Mouse (Mus musculus) cerebellum, adult 11 months (tissue): ENCODE measurements around the gene Abcb9.

Source experiments
- DNase-seq: peaks from one replicate; pipeline ENCODE4 v3.0.0; 2022

Abcb9 gene

DNA sequence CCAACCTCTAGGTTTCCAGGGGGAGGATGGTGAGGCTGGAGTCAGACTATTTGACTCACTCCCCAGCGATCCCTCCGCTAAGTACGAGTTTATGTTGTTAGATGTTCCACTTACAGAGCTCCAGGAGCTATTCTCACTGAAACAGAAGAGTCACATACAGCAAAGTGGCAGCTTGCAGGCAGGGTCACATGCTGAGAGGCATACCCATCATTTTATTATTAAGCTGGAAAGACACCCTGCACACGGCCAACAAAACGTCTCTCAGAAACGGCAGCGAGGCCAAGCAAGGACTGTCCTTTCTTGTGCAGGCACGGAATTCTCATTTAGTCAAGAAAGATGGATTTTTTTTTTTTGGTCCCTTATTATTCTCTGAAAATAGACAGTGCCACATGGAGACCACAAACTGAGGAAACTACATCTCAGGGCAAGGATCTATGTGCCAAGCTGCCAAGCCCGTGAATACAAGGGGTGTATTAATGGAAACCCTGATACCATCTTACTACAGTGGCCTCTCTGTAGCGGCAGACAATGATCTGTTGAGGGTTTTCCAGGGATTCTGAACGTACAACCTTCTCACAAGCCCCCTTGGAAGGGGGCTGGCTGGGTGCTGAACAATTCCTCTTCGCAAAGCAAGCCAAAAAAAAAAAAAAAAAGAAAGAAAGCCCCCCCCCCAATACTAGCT is 65.1 kb downstream of the Abcb9 start:
- DNase-seq: no peak

DNA sequence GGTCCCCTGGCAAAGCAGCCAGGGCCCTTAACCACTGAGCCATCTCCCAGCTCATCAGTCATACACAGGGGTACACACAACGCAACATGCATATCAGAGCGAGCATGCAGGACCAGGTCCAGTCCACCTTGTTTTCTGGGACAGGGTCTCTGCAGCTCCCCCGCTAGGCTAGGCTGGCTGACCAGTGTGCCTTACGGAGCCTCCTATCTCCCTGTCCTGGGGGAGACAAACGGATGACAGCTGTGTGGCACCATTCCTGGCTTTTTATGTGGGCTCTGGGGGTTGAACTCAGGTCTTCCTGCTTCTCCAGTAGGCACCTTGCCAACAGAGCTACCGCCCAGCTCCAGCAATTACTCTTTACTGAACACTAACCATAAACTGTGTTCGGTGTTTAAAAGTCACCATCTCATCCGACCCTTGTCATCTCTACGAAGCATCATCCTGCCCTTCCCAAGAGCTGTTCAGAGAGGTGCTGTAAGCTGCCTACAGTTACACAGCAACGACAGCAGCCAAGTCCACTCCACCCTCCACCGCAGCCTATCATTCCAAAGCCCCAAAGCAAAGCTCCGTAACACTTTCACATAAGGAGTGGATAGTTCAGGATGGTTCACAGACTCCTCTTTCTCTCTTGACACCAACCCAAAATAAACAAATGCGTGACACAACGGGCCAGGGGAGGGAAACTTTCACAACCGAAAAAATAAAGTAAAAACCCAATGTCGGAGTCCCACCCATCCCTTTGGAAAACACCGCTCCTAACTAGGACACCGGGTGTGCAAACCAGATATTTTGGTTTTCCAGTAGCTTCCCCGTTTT is 66.2 kb downstream of the Abcb9 start:
- DNase-seq: no peak

DNA sequence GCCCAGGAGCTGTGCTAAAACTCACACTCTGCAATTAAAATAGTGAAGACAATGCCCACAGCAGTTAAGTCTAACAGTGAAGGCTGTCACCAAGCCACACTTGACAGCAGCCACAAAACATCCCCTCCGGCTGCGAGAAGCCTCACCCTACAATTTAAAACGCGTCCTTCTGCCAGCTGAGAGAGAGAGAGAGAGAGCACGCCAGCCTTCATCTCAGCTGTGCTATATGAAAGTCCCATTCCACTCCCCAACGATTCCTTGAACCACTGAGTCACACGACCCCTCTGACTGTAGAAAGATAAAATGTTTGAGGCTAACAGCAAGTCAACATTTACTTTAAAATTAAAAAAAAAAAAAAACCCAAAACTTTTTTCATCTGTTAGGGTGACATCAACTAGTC is 66.9 kb downstream of the Abcb9 start:
- no peak for DNase-seq

DNA sequence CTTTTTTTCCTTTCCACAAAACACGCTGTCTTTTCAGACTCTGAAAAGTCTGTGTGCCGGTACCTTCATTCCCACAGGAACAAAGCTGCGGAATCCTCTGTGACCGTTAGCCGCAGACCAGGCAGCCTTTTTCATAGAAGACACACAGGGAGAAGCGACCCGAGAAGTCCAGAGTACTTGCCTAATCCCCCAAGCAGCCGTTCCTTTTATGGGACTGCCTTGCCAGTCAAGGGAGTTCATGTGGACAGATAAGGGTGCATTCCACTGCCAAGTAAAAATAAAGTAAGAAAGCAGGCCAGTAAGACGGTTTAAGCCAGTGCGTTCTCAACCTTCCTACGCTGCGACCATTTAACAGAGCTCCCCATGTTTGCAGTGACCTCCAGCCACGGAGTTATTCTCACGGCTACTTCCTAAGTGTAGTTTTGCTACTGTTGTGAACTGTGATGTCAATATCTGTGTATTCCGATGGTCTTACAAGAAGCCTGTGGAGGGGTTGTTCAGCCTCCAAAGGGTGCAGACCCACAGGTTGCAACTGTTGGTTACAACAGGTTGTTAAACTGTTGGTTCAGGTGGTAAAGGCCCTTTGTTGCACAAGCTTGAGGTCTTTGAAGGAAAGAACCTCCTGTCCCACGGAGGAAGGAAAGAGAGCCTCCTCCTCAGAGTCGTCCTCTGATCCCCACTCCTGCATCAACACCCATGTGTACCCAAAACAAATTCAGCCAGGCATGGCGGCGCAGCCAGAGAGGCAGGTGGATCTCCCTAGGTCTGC is 67.7 kb downstream of the Abcb9 start:
- DNase-seq: no peak

DNA sequence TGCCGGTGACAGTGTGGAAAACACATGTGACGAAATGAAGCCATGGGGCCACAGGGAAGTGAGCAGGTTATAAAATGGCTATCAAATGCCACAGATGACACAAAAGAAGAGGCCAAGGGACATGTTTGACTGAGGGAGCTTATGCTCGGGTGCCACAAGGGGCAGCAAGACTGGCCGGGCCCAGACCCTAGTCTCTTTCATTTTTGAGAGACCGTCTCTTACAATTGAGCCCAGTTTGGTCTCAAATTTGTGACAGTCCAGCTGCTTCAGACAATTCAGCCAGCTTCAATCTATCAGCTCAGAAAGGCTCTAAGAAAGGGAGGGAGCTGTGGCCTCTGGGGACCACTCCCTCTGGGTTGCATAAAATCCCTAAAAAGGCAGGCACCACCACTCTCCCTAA is 69.0 kb downstream of the Abcb9 start:
- no peak for DNase-seq

DNA sequence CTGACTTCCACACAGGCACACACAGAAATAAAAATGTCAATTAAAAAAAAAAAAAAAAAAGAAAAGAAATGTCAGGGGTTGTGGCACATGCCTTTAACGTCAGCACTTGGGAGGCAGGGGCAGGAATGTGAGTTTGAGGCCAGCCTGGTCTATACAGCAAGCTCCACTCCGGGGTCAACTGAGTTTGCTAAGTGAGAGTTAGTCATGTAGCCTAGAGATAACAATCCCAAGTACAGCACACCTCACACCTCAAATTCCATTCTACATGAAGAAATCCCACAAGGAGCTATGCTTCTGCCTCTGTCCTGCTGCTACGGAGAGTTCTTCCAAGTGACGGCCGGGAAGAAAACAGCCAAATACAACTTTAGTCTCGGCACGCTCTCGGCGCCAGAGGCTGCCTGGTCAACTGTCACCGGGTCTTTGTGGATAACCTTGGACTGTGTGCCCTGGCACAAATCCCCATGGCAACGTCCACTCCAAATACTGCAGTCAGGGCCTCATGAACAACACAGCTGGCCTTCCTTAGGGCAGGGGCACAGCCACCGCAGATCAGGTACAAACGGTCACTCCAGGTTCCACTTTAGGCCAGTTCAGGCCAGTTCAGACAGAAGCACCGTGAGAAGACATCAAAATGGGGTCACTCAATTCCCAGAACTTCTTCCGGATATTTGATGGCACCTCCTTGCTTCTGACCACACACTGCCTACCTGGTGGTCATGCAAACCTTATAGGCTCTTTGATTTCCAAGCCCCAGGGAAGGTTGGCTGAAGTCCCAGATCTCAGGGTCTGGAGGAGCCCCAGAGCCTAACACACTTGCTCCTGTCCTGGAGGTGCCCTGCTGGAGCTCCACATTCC is 69.8 kb downstream of the Abcb9 start:
- DNase-seq: no peak

DNA sequence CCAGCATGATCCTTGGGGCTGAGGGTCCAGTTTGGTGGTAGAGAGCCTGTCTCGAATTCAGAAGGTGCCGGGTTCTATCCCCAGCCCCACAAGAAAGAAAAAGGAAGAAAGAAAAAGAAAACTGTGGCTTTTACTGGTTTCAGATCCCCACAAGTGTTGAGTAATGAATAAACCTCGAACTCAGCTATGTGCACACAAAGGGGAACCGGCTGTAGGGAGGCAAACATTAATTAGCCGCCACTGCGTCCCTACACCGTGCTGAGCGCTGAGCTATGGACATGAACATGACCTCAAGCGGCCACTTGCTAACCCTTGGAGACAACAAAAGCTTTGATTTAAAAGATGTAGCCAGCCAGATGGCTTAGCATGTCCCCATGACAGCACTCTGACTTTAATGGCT is 70.5 kb downstream of the Abcb9 start:
- no peak for DNase-seq

DNA sequence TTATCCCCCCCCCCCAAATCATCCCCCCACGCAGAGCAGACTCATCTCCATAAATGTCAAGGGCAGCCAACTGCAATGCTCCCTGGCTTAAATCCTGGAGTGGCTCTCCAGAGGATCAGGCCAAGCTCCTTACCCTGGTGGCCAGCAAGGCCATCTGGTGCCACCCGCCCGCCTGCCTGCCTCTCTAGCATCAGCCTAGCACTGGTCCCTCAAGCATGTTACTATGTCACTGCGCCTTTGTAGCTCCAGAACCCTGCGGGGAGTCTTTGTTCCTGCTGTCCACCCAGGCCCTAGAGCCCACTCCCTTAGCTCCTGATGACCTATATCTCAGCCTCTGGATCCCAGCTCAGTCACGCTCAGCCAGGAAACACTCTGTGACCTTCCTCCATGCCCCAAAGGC is 70.9 kb downstream of the Abcb9 start:
- DNase-seq: peak; percentile 75

DNA sequence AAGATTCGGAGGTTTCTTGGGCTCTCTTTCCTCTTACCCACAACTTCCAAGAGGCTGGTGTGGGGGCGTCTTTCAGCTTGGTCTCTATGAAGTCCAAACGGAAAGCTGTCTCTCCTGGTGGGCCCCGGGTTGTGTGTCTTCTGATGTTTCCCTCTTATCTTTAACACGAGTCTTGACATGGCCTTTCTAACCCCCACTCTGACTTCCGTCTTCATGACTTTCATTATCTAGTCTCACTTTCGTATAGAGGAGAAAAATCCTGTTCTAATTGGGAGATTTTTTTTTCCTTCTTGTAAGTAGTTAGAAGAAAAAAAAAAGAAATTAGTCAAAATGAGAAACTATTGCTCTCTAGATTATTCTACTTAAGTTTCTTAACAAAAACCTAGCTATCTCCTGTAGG is 73.2 kb downstream of the Abcb9 start:
- no peak for DNase-seq

DNA sequence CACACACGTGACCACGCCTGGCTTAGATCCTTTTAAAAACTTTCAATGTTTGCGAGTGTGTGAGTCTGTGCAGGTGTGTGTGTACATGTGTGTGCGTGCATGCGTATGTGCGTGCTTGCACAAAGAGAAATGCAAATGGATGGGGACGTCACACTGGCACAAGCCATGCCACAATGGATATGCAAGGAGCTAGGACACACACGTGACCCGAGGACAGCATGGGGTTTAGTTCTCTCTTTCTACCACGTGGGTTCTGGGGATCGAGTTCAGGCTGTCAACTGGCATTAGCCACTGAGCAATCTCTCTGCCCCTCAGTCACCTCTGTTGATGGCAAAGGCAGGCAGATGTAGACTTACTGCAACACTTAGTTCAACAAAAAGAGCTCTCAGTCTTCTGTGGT is 73.9 kb downstream of the Abcb9 start:
- peak; percentile 4 for DNase-seq

DNA sequence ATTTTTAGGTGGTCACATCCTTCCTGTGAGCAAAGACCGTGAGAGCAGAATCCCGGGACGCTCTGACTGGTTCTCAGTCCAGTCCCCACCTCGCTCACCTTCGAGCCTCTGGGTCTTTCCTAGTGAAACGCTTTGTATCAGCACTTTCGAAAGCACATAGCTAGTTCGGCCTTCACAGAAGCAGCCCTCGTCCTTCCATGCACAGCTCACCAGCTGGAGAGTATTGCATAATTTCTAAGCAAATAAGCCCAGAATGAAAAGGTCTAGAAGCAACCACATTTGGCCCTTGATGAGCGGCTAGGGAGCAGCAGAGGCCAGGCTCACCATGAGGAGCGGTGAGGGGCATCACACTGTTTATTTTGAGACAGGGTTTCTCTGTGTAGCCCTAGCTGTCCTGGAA is 74.5 kb downstream of the Abcb9 start:
- DNase-seq: peak; percentile 5

DNA sequence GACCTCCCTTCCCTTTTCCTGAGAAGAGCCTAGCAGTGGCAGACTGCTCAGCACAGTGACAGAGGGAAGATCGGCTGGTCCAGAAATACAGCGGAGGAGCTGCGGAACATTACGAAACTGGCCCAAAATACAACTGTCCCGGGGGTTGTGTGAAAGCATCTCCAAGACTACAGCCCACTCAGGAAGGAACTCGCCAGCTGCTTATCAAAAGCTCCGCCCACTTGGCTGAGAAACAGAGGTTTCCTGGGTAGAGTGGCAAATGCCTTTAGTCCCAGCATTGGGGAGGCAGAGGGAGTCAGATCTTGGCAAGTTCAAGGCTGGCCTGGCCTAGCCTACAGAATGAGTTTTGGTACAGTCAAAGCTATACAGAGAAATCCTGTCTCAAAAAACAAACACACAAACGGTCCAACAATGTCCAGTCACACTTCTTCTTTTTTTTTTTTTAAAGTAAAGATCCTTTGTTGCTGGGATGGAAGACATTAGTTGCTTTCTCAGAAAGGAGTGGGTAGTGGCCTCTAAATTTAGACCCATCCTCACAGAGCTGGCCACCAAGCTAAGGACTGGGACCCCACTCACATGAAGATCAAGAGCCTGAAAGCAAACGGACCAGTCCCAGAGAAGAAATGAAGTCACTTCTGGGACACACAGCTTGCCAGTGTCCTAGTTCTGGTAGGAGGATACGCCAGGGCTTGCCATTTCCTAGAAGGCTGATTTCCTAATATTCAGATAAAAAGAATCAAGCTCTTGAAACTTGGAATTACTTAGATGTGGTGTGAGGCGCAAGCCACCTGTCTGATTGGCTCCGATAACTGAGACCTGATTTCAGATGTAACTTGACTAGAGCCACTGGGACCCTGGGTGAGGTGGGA is 76.0 kb downstream of the Abcb9 start:
- DNase-seq: peak; percentile 38

DNA sequence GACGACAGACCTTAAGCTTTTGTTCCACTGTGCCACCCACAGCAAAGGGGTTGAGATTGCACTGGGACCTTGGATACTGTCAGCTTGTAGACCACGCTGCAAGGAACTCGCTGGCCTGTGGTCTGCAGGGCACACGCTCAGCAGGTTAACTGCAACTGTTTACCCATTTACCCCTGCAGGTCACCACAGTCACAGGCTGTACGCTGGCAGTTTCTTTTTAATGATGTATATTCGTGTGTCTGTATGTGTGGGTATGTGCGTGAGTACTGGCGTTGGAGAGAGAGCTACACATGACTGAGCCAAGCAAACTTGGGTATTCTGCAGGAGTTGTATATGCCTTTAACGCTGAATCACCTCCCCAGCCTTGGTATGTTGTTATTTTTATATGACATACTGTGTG is 76.9 kb downstream of the Abcb9 start:
- DNase-seq: peak; percentile 5

DNA sequence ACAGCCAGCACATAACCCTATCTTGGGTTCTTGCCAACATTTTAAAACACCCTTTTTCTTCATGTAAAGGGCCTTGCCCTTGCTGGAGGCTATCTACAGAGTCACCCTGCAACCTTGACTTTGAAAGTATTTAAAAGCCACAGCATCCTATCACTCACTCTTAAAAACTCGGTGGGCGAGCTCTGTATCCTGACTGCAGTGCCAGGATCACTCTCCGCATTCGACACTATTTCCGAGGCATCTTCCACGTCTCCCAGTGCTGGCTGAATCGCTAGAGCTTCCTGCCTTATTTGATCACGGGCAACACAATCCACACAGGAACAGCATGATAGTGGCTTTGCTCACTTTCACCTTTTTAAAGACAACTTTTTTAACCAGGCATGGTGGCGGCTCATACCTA is 77.7 kb downstream of the Abcb9 start:
- peak; percentile 2 for DNase-seq

DNA sequence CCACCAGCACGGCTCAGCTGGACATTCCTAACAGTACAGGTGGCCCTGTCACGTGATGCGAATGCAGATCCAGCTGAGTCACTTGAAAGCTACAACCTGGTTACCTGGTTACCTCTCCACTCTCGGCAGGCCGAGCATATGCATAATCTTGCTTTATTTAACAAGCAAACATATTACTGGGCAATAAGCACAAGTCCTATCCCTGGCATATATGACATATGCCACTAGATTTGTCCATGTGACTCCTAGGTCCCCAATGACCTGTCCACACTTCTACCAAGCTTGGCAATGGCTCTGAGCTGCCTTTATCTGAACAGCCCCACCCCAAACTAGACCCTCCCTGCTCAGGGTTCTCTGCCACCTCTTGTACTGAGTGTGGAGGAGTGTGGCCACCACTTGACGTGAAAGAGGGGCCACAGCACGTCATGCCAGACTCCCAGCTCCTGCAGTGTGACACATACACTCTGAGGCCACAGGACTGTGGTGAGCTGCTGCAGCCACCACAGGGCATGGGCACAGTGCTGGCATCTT is 79.2 kb downstream of the Abcb9 start:
- DNase-seq: no peak

DNA sequence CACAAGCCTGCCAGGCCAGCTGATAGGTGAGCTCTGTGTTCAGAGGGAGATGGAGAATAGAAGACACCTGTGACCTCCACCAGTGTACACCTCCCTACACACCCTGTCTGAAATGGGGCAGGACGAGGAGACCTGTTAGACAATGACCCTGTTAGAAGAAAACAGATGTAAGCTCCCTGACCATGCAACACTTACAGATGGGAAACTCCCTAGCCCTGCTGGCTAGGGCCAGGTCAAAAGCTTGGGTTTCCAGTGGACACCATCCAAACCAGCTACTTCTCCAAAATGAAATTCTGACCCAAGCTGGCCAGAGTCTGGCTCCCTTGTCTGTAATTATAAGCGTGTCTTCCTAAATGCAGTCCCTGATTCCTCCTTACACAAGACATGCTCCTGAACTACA is 79.9 kb downstream of the Abcb9 start:
- DNase-seq: no peak

DNA sequence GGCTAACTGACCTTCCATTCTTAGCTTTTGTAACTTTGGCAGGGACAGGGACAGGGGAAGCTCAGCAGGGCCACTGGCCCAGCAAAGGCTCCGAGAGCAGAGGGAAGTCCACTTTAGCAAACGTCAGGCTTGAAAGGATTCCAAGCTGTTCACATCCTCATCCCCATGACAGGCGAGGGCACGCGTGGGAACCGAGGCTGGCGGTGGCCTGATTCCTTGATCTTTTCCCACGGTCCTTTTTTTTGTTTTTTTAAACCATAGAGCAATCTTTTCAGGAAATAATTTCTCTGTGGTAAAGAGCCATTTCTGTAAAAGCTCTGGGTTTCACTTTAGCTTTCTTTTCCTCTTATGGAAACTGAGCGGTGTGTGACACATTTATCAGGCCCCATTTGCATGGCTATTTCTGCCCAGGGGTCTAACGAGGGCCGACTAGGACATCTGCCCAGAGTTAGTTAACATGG is 80.8 kb downstream of the Abcb9 start:
- no peak for DNase-seq

DNA sequence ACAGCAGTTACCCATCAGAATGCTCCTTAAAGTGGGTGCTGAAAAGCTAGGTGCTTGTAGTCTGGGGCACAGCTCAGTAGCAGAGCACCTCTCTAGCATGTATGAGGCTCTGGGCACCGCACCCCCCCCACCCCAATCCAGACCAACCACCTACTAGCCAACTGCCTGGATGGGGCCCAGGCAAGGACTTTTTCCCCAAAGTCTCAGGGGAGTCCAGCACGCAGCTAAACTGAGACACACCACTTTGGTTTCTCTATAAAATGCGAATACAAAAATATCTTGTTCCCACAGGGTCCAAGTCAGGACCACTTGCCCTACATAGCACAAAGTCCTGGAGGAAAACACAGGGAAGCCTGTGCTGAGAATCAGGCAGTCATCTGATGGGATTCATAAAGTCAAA is 81.4 kb downstream of the Abcb9 start:
- no peak for DNase-seq

DNA sequence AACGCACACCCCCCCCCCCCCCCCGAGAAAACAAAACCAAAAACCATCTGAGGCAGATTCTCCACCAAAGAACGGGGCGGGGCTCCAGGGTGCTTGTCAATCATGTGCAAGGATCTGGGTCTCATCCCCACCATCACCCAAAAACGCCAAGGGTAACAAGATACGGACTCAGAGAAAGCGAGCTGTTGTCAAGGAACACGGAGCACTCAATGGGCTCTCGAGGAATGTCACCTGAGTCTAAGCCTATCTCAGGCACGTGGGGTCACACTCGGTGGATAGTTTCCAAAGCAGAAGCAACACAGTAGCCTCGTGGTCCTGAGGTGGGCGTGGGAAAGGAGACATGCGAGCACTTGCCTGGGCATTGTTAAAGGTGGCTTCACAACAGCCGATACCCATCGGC is 81.9 kb downstream of the Abcb9 start:
- no peak for DNase-seq

DNA sequence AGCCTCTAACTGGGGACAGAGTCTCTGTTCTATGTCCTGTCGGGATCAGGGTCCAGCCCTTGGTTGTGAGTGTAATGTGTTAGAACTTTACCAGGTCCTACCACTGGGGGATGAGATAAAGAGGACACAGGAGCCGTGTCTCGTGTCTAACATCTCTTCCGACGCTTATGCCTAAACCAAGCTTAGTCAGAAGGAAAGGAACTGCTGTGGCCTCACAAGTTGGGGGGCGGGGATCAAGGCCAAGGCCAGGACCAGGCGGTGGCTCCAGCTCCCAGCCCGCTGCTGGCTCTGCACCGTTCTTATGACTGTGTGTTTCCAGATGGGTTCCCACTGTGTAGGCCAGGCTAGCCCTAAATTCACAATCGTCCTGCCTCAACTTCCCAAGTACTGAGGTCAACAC is 82.7 kb downstream of the Abcb9 start:
- DNase-seq: no peak

DNA sequence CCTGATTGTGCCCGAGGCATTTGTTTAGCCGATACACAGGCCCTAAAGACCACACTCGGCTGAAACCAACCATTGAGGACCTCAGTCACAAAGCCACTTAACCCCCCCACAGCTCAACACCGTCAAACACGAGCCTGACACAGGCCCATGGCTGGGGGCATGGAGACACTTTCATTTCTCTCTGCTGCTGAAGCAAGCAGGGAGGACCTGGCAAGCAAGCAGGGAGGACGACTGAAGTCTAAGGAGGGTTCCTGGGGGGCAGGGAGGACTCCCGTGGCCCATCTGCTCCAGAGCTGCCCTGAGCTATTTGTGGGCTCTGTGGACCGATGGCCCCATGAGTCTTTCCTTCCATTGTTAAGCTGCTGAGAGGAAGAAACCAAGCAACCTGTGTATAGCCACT is 83.7 kb downstream of the Abcb9 start:
- DNase-seq: no peak
